ENCODE assay signal across 29 mouse cellular contexts in the genomic region with DNA sequence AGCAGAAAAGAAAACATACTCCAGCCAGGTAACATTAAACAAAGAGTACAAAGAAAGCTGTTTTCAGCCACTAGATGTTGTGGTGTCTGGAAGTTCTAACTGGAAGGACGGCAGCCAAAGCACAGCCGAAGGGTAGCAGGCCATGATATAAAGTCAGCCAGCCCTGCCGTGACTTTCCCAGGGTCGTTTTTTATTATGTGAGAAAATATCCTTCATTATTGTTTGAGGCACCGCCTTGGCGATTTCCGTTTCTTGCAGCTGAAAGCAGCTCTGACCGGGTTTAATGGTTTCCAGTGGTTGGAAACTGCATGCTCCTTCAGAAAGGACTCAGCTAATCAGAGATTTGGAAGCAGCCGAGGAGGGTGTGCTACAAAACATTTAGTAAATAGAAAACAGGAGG. TPM values are rescaled to one million over a fixed set of nuclear protein-coding genes. Genes with fewer than 3 reads are reported as not detected.
A peak's percentile ranks its signal among the peaks of the same experiment; 100 is the strongest.
DNase-seq lines count a peak whose midpoint lies in the region; ATAC-seq lines count a peak whose summit lies in the region.
"Had no signal": no experiment of that assay in that cellular context is flagged by ENCODE, and none has a peak within 500 bp of the region (broad histone marks: within the 10 kb centered on the region; RNA-seq: fewer than 3 reads in every experiment).

No protein-coding gene starts in this region.

- H3K4me2 ChIP-seq in embryonic facial prominence, embryonic 13.5 days = peak overlapping the region; percentile 27; the same call in 1 of the 2 replicates
- peak overlapping the region; percentile 22; the same call in 1 of the 2 replicates for H3K4me2 ChIP-seq in limb, embryonic 15.5 days
- no peak overlapping the region for H3K4me2 ChIP-seq in midbrain, embryonic 13.5 days (replicated peaks)
- H3K4me2 ChIP-seq: heart, embryonic 15.5 days; hindbrain, embryonic 12.5 days; liver, embryonic 11.5 days; midbrain, embryonic 12.5 days; neural tube, embryonic 13.5 days had no signal

- H3K4me3 ChIP-seq in embryonic facial prominence, embryonic 13.5 days = no peak overlapping the region
- H3K4me3 ChIP-seq in limb, embryonic 10.5 days = peak overlapping the region; percentile 15; the same call in 1 of the 2 replicates
- H3K4me3 ChIP-seq in limb, embryonic 15.5 days = no peak overlapping the region
- no peak overlapping the region for H3K4me3 ChIP-seq in midbrain, embryonic 13.5 days (replicated peaks)
- H3K4me3 ChIP-seq: erythroblast, embryonic 14.5 days; heart, embryonic 10.5 days; heart, embryonic 15.5 days; hindbrain, embryonic 12.5 days; left cerebral cortex, adult 2 months; megakaryocyte, embryonic 14.5 days; midbrain, embryonic 12.5 days; neural tube, embryonic 13.5 days had no signal

- H3K9me3 ChIP-seq in embryonic facial prominence, embryonic 13.5 days = no peaks in the 10 kb centered on the region
- no peaks in the 10 kb centered on the region for H3K9me3 ChIP-seq in limb, embryonic 10.5 days (replicated peaks)
- no peaks in the 10 kb centered on the region for H3K9me3 ChIP-seq in limb, embryonic 15.5 days
- H3K9me3 ChIP-seq in midbrain, embryonic 13.5 days = no peaks in the 10 kb centered on the region
- H3K9me3 ChIP-seq: heart, embryonic 10.5 days; heart, embryonic 15.5 days; hindbrain, embryonic 12.5 days; megakaryocyte, embryonic 14.5 days; midbrain, embryonic 12.5 days; neural tube, embryonic 13.5 days had no signal

- peak; percentile 7 for DNase-seq in kidney, postnatal 10 days
- DNase-seq in kidney, postnatal 36 days = no peak
- peak; percentile 60 for DNase-seq in limb, embryonic 10.5 days (ENCODE audit: low spot score)
- DNase-seq: adrenal gland, adult 2 months; adrenal gland, postnatal 36 days; B cell, adult 2 months; cerebellum, adult 9-10 months; gastrocnemius, postnatal 10 days; lung, postnatal 4 days; thymus, postnatal 4 days had no signal

- no peaks in the 10 kb centered on the region for H3K27me3 ChIP-seq in embryonic facial prominence, embryonic 13.5 days
- H3K27me3 ChIP-seq in limb, embryonic 10.5 days (ENCODE audit: low read depth, poor library complexity, severe bottlenecking) = no peaks in the 10 kb centered on the region
- H3K27me3 ChIP-seq in limb, embryonic 15.5 days = no peaks in the 10 kb centered on the region
- no peaks in the 10 kb centered on the region for H3K27me3 ChIP-seq in midbrain, embryonic 13.5 days
- H3K27me3 ChIP-seq: CH12.LX; heart, embryonic 15.5 days; hindbrain, embryonic 12.5 days; megakaryocyte, embryonic 14.5 days; midbrain, embryonic 12.5 days; neural tube, embryonic 13.5 days had no signal

- no peak overlapping the region for H3K27ac ChIP-seq in embryonic facial prominence, embryonic 13.5 days
- H3K27ac ChIP-seq in limb, embryonic 10.5 days = peak overlapping the region; percentile 84
- H3K27ac ChIP-seq in limb, embryonic 15.5 days = 0 out of 2 replicates have a peak overlapping the region, but pooled peaks have one; percentile 18
- H3K27ac ChIP-seq in midbrain, embryonic 13.5 days = no peak overlapping the region
- H3K27ac ChIP-seq: heart, embryonic 10.5 days; heart, embryonic 15.5 days; hindbrain, embryonic 12.5 days; hindbrain, postnatal 0 days; left cerebral cortex, adult 2 months; midbrain, embryonic 12.5 days; neural tube, embryonic 13.5 days had no signal

- 44% methylated on average over 9 of the region's 9 CpGs for WGBS in embryonic facial prominence, embryonic 13.5 days
- 47% methylated on average over 9 of the region's 9 CpGs for WGBS in limb, embryonic 10.5 days
- 29% methylated on average over 9 of the region's 9 CpGs for WGBS in limb, embryonic 15.5 days
- 76% methylated on average over 9 of the region's 9 CpGs for WGBS in midbrain, embryonic 13.5 days

- no peak for ATAC-seq in embryonic facial prominence, embryonic 13.5 days (ENCODE audit: insufficient number of reproducible peaks, insufficient read depth, low FRiP score, low TSS enrichment, low read depth)
- peak; percentile 10; the same call in 1 of the 2 replicates for ATAC-seq in limb, embryonic 15.5 days (ENCODE audit: insufficient number of reproducible peaks, low FRiP score, low TSS enrichment, low read depth)
- no peak for ATAC-seq in midbrain, embryonic 13.5 days
- no peak for ATAC-seq in CD4-positive, CD25-positive, alpha-beta regulatory T cell, adult 4 months
- ATAC-seq: activated CD4-positive, CD25-positive, alpha-beta regulatory T cell, adult 4 months; forebrain, embryonic 16.5 days; hindbrain, postnatal 0 days; intestine, embryonic 16.5 days; lung, postnatal 0 days had no signal

- peaks cover 8% of the 10 kb centered on the region; the same call in 1 of the 2 replicates for H3K4me1 ChIP-seq in embryonic facial prominence, embryonic 13.5 days
- peaks cover 22% of the 10 kb centered on the region for H3K4me1 ChIP-seq in limb, embryonic 10.5 days
- H3K4me1 ChIP-seq in limb, embryonic 15.5 days = peaks cover 4% of the 10 kb centered on the region; the same call in 1 of the 2 replicates
- H3K4me1 ChIP-seq in midbrain, embryonic 13.5 days (replicated peaks) = no peaks in the 10 kb centered on the region
- H3K4me1 ChIP-seq: heart, embryonic 10.5 days; heart, embryonic 15.5 days; hindbrain, embryonic 12.5 days; megakaryocyte, embryonic 14.5 days; midbrain, embryonic 12.5 days; neural tube, embryonic 13.5 days had no signal

- H3K36me3 ChIP-seq in embryonic facial prominence, embryonic 13.5 days = no peaks in the 10 kb centered on the region
- no peaks in the 10 kb centered on the region for H3K36me3 ChIP-seq in limb, embryonic 10.5 days
- no peaks in the 10 kb centered on the region for H3K36me3 ChIP-seq in limb, embryonic 15.5 days
- no peaks in the 10 kb centered on the region for H3K36me3 ChIP-seq in midbrain, embryonic 13.5 days
- H3K36me3 ChIP-seq: heart, embryonic 10.5 days; heart, embryonic 15.5 days; hindbrain, embryonic 12.5 days; midbrain, embryonic 12.5 days; neural tube, embryonic 13.5 days had no signal

- no peak overlapping the region for H3K9ac ChIP-seq in embryonic facial prominence, embryonic 13.5 days
- H3K9ac ChIP-seq in limb, embryonic 15.5 days = no peak overlapping the region
- H3K9ac ChIP-seq in midbrain, embryonic 13.5 days (replicated peaks) = no peak overlapping the region
- H3K9ac ChIP-seq: heart, embryonic 15.5 days; hindbrain, embryonic 12.5 days; midbrain, embryonic 12.5 days; neural tube, embryonic 13.5 days had no signal

RNA-seq across cellular contexts. Expression of a gene that starts 50.3 kb away (rescaled TPM):
- polyA plus RNA-seq in embryonic facial prominence, embryonic 13.5 days (2015; fragmentation: Nextera tagmentation; extraction: Ambion mirVana) = 10.8 and 11.1 TPM in 2 replicates
- polyA plus RNA-seq in limb, embryonic 10.5 days (2016; fragmentation: Nextera tagmentation; extraction: Ambion mirVana) = 9.8 and 10.7 TPM in 2 replicates
- polyA plus RNA-seq in limb, embryonic 15.5 days (2015; fragmentation: Nextera tagmentation; extraction: Ambion mirVana) = 8.2 and 10.6 TPM in 2 replicates
- polyA plus RNA-seq in midbrain, embryonic 13.5 days (2015; fragmentation: Nextera tagmentation; extraction: Ambion mirVana) = 13.9 and 14.6 TPM in 2 replicates
- polyA plus RNA-seq in CD4-positive, CD25-positive, alpha-beta regulatory T cell, adult 4 months (2017; shearing (Covaris generic)) = 1 to 10 TPM; 4.5 to 9.4 TPM

RNA-seq across cellular contexts. Expression of a gene that starts 55.3 kb away (rescaled TPM):
- 46.6 and 47.4 TPM in 2 replicates for polyA plus RNA-seq in embryonic facial prominence, embryonic 13.5 days (2015; fragmentation: Nextera tagmentation; extraction: Ambion mirVana)
- polyA plus RNA-seq in limb, embryonic 10.5 days (2016; fragmentation: Nextera tagmentation; extraction: Ambion mirVana) = 53.2 and 54.9 TPM in 2 replicates
- 43.1 and 44.4 TPM in 2 replicates for polyA plus RNA-seq in limb, embryonic 15.5 days (2015; fragmentation: Nextera tagmentation; extraction: Ambion mirVana)
- polyA plus RNA-seq in midbrain, embryonic 13.5 days (2015; fragmentation: Nextera tagmentation; extraction: Ambion mirVana) = 80.3 and 86.7 TPM in 2 replicates
- polyA plus RNA-seq in CD4-positive, CD25-positive, alpha-beta regulatory T cell, adult 4 months (2017; shearing (Covaris generic)) = 10 to 100 TPM; 12.1 to 16.7 TPM

RNA-seq across cellular contexts. Expression of a gene that starts 55.8 kb away (rescaled TPM):
- polyA plus RNA-seq in embryonic facial prominence, embryonic 13.5 days (2015; fragmentation: Nextera tagmentation; extraction: Ambion mirVana) = 23.2 and 23.3 TPM in 2 replicates
- 23.0 and 25.5 TPM in 2 replicates for polyA plus RNA-seq in limb, embryonic 10.5 days (2016; fragmentation: Nextera tagmentation; extraction: Ambion mirVana)
- polyA plus RNA-seq in limb, embryonic 15.5 days (2015; fragmentation: Nextera tagmentation; extraction: Ambion mirVana) = 20.4 and 21.4 TPM in 2 replicates
- 25.8 and 27.4 TPM in 2 replicates for polyA plus RNA-seq in midbrain, embryonic 13.5 days (2015; fragmentation: Nextera tagmentation; extraction: Ambion mirVana)
- polyA plus RNA-seq in CD4-positive, CD25-positive, alpha-beta regulatory T cell, adult 4 months (2017; shearing (Covaris generic)) = 10 to 100 TPM; 52.9 to 53.8 TPM

Comparison
In these comparisons a context has a peak if more than half of its experiments do, and no peak if none do; other contexts are left out.
1. DNase-seq: peak in kidney, postnatal 10 days (single experiment) and limb, embryonic 10.5 days (single experiment); none in kidney, postnatal 36 days (0 of 2).
2. H3K27ac ChIP-seq: peak in limb, embryonic 10.5 days (single experiment) and limb, embryonic 15.5 days (single experiment); none in embryonic facial prominence, embryonic 13.5 days (single experiment) and midbrain, embryonic 13.5 days (single experiment).